Mouse (Mus musculus) olfactory bulb, adult 2 months (tissue): Measurements from ENCODE around the gene Arfgef2.

ENCODE experiments used
- CTCF ChIP-seq: fragments of 200-500 bp; IDR thresholded peaks from 2 replicates; pipeline ENCODE4 v1.5.1; 2012; ENCODE audit warnings: low read depth, mild to moderate bottlenecking, low read length, moderate library complexity; ENCODE audit not compliant: insufficient read depth
- POLR2A ChIP-seq: fragments of 200-500 bp; IDR thresholded peaks from 2 replicates; pipeline ENCODE4 v1.6.1; 2012; ENCODE audit warnings: mild to moderate bottlenecking, low read depth, low read length, moderate library complexity; ENCODE audit not compliant: insufficient read depth

DNA sequence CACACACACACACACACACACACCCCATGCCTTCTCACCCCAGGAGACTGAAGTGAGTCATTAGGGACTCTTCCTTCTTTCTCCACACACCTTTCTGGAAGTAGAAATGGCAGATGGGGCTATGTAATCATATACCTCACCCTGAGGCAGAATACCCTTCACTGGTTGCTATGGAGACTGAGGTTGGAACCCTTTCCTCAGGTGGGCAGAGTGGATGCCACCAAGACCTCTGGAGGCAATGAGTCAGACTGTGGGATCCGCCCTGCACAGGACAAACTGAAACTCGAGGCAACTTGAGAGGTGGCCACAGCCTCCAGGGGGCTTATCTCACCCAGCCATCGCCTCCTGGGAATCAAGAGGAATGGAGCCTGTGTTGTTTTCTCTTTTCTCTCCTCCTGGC, 47.4 kb upstream of the Arfgef2 start:
- TF ChIP-seq POLR2A (no peak), CTCF (no peak)
